Mouse (Mus musculus): ENCODE data around the gene Pkd2l1. TPM values are rescaled to one million over a fixed set of nuclear protein-coding genes. Genes with fewer than 3 reads are reported as not detected.

Pkd2l1 gene
- polyA plus RNA-seq, 1 experiment from 2014 or later: not detected

- WGBS: 81% methylated on average over 3 of the region's 3 CpGs
- ATAC-seq (replicated peaks; ENCODE audit: insufficient number of reproducible peaks, insufficient read depth, low FRiP score, low read depth): no peak
Observed at GRCm38 (mm10) chr19:44103001-44103400, 89.2 kb downstream of the Pkd2l1 start.

GRCm38 (mm10) chr19:44100840-44101239 is 91.4 kb downstream of the Pkd2l1 start:
- no peak for ATAC-seq (replicated peaks; ENCODE audit: insufficient number of reproducible peaks, insufficient read depth, low FRiP score, low read depth)
- H3K36me3 ChIP-seq: peaks cover 23% of the 10 kb centered on the region
- H3K4me1 ChIP-seq (replicated peaks): no peaks in the 10 kb centered on the region
- H3K9me3 ChIP-seq (replicated peaks): no peaks in the 10 kb centered on the region
- H3K27ac ChIP-seq: no peak overlapping the region
- H3K4me3 ChIP-seq: no peak overlapping the region
- H3K27me3 ChIP-seq: no peaks in the 10 kb centered on the region
- H3K4me2 ChIP-seq: no peak overlapping the region
- no peak overlapping the region for H3K9ac ChIP-seq

More at GRCm38 (mm10) chr19:44103001-44103400, 89.2 kb downstream of the Pkd2l1 start:
- H3K36me3 ChIP-seq: peaks cover 7% of the 10 kb centered on the region; the same call in 1 of the 2 replicates
- no peaks in the 10 kb centered on the region for H3K9me3 ChIP-seq (replicated peaks)
- H3K27ac ChIP-seq: no peak overlapping the region
- H3K4me1 ChIP-seq (replicated peaks): peaks cover 12% of the 10 kb centered on the region
- no peaks in the 10 kb centered on the region for H3K27me3 ChIP-seq
- no peak overlapping the region for H3K4me3 ChIP-seq
- H3K9ac ChIP-seq: no peak overlapping the region
- no peak overlapping the region for H3K4me2 ChIP-seq

Other genes with a start within 250 kb of the Pkd2l1 start
- gene Cpn1, start 205.9 kb downstream of the Pkd2l1 start, polyA plus RNA-seq (2015; fragmentation: Nextera tagmentation; extraction: Ambion mirVana): 0.63 and 0.87 TPM in 2 replicates
- gene Cyp2c23, start 163.2 kb downstream of the Pkd2l1 start, polyA plus RNA-seq (2015; fragmentation: Nextera tagmentation; extraction: Ambion mirVana): 0.20 TPM in 1 of 2 replicates, not detected in the other
- gene Erlin1, start 122.7 kb downstream of the Pkd2l1 start, polyA plus RNA-seq (2015; fragmentation: Nextera tagmentation; extraction: Ambion mirVana): 14.0 and 16.9 TPM in 2 replicates
- gene Chuk, start 85.0 kb downstream of the Pkd2l1 start, polyA plus RNA-seq (2015; fragmentation: Nextera tagmentation; extraction: Ambion mirVana): 26.7 and 28.4 TPM in 2 replicates
- gene Cwf19l1, start 56.6 kb downstream of the Pkd2l1 start, polyA plus RNA-seq (2015; fragmentation: Nextera tagmentation; extraction: Ambion mirVana): 15.8 and 16.0 TPM in 2 replicates
- 53.0 and 53.5 TPM in 2 replicates for gene Bloc1s2, start 46.0 kb downstream of the Pkd2l1 start, polyA plus RNA-seq (2015; fragmentation: Nextera tagmentation; extraction: Ambion mirVana)
- 0.25 and 0.29 TPM in 2 replicates for gene Scd3, start 10.8 kb upstream of the Pkd2l1 start, polyA plus RNA-seq (2015; fragmentation: Nextera tagmentation; extraction: Ambion mirVana)
- 131 and 164 TPM in 2 replicates for gene Scd2, start 101.2 kb upstream of the Pkd2l1 start, polyA plus RNA-seq (2015; fragmentation: Nextera tagmentation; extraction: Ambion mirVana)
- gene Scd4, start 140.7 kb upstream of the Pkd2l1 start, polyA plus RNA-seq (2015; fragmentation: Nextera tagmentation; extraction: Ambion mirVana): 2.5 TPM in 2 replicates
- 0.93 and 1.8 TPM in 2 replicates for gene Scd1, start 215.4 kb upstream of the Pkd2l1 start, polyA plus RNA-seq (2015; fragmentation: Nextera tagmentation; extraction: Ambion mirVana)

Data from heart, embryonic 15.5 days (tissue).